Mouse (Mus musculus): ENCODE results near the gene Phlda3.

The Phlda3 gene

DNA sequence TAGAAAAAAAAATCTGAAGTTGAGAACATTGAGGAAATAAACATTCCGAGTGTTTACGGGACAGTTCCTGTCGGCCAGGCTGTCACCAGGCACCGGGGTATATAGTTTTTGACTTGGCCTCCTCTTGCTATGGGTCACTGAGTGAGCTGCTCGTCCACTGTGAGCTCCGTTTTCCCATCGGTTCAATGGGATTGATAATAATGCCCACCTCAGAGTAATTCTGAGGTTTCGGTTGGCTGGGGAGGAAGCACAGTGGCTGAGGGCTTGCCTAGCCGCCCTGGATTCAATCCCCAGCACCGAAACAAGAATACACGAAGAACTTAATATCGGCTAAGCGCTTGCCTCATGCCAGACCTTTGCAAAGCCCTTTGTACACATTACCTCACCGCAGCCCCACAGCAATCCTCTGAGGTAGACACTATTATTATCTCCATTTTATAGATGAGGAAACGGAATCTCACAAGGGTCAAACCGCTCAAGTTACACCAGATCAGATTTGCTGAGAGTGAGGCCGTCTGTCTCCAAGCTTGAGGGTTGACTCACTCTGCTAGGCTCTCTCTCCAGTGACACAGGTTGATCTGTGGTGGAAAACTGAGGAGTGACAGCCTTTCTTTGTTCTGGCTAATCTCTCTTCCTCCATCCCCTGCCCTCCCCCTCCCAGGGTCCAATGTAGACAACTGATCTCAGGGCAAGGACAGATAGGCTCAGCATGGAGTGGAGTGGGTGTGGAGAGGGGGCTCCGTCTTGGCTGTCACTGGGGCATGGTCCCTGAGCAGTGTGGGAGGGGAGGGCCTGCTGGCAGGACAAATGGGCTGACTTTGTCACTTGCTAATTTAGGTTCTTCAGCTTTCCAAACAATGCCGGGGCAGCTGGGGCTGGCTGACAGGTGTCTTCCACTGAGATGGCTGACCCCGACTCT is 28.6 kb downstream of the Phlda3 start:
- DNase-seq: no peak

DNA sequence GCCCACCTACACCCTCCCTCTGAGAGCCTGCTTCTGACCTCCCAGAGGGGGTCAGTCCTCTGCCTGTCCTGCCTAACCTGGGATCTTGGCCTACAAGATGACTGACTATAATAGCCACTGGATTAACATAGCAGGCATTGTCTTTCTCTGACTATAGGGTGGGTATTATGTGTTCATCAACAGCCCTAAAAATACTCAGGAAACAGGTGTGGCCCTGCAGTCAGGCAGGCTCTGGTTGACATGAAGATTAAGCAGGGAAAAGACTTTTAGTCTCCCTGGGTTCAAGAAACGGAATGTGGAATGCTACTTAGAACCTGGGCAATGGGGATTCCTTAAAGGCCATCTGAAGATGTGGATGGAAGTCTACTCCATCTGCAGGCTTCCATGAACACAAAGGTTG is 32.6 kb downstream of the Phlda3 start:
- DNase-seq: no peak

DNA sequence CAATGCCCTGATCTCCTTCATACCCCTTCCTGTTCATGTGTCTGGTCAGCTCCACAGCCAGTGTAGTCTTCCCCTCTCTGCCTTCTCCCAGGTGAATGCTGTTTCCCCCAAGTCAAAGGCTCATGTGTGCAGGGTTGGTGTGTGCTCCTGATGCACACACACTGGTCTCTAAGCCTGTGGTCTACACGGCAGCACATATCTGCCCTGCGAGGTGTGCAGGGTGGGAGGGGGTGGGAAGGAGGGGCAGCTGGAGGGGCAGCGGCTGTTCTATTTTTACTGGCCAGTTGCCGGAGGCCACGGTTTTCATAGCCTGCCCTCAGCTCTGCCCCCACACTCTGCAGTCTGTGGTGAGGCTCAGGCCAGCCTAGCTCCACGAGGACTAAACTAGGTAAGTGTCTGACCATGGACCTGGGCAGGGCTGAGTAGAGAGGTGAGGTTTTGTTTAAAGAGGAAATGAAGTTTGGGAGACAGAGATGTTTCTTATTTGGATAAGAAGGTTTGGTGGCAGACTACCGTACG is 33.2 kb downstream of the Phlda3 start:
- DNase-seq: no peak

DNA sequence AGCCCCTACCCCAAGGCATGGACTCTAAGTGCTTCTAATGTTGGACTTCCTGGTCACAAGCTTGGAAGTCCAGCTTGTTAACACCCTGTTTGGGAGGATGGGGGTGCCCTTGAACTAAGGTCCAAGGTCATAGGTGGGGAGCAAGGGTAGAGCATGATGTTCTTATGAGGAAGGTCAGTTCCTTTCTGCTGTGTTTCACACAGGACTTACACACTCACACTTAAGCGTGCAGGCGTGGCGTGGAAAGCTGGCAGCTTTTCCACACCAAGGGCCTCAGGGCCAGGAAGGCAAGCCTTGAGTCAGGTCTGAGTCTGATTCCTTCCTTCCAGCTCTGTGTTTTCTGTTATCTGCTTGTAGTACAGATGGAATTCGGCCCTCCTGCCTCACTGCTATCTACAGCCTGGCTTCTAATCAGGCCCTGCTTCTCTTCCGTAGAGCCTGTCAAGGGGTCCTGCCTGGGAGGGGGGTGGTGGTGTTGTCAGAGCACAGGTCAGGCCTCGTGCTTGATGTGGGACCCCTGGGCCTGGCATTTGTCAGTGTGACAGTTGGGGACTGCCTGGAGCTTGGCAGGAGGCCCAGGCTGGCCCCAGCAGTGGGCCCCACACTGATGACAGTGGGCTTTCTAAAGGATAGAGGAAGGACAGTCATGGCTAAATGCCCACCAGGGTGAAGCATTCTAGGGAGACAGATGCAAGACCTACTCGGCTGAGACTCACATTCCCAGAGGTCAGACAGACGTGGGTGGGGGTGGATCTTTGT is 34.5 kb downstream of the Phlda3 start:
- DNase-seq: no peak

DNA sequence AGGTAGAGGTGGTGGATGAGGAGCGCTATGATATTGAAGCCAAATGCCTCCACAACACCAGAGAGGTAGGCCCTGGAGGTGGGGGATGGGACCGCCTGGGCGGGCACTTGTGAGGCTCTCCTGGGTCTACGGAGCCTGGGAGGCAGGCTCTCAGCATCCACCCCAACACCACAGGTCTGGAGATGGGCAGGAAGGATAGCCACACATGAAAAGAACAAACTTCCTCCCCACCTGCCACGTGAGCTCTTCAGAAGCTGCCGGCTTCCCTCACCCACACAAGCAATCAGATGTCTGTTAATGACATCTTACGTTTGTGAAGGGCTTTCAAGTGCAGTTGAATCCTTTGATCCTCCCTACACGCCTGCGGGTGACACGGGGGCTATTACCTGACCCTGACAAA is 41.6 kb downstream of the Phlda3 start:
- no peak for DNase-seq

DNA sequence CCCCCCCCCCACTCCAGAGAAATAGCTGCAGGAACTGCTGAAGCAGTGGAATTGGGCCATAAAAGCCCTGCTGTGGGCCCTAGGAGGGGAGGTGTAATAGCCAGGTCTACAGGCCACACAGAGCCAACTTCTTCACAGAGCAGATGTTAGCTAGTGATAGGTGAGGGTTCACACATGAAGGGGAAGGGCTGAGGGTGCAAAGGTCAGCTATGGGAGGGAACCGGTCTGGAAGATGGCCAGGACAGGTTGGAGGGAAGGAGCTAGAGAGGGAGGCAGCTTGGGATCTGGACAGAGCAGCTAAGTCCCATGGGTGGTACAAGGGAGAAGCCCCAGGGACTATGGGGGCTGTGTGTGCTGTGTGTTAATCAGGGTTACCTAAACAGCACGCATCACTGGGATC is 44.3 kb downstream of the Phlda3 start:
- DNase-seq: no peak

DNA sequence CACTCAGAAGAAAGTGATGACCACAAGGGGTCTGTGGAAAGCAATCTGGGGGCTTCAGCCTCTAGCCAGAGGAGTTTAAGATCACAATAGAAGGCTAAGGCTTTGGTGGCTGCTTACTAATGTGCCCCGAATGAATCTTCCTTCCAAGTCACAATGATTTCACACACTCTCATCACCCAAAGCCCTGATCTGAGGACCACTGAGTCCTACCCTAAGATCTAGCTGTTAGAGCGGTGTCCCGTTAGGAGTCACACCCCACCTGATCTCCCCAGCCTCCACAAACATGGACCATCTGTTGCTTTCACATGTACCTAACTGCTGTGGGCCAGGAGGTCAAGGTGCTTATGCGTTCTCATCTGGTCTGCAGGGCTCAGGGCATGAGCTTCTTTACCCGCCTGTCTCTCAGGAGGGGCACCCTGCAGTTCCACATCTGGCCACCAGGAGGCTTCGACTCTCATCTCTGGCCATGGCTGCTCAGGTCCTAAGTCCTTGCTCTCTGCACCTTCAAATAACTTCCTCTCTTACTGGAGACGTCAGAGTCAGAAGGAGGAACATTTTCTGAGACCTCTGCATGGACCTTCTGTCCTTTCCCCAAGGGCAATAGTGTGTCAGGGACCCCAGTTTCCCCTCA is 45.2 kb downstream of the Phlda3 start:
- DNase-seq: peak; percentile 84 to 87

DNA sequence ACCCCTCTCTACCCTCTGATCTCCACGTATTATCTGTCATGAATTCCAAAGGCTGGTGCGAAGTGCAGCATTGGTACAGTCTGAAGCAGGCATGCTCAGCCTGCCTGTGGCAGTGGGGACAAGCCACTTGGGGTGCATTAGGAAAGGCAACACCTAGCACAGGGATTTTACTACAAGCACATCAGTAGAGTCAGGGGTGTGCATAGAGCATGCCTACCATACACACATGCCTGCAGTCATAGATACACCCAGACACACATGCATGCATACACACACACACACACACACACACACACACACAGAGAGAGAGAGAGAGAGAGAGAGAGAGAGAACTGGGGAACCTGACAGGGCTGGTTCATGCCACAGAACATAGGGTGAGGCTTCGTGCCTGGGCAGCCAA is 46.3 kb downstream of the Phlda3 start:
- DNase-seq: no peak

DNA sequence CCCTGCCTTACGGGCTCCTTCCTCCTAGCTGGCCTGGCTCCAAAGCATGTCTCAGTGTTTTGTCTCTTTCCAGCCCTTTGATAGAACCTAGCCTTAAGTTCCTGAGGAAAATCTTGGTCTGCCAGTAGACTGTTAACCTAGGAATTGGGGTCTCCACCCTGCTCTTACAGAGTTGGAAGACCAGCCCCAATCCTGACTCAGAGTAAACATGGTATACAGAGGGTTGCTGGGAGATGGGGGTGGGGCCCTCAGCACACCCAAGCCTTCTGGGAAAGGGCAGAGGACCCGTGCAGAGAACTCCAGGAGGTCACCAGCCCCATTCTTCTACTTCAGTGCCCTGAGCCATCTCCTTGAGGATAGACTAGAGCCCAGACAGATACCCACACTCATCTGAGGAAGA is 46.7 kb downstream of the Phlda3 start:
- DNase-seq: no peak

DNA sequence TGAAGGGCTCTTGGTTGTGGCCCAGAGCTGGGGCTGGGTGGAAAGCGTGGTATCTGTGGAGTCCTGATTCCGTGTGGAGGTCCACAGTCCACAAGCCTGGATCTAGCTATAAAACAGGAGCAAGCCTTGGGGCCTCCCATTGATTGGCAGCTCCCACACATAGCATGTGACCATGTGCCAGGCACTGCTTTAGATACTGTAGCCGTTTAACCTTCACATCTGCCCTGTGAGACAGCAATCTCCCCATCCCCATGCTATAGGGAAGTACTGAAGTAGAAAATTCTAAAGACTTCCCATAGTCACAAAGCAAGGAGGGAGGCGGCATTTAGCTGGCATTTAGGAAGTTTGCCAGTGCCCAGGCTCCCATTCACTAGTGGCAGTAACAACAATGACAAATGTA is 47.2 kb downstream of the Phlda3 start:
- no peak for DNase-seq

DNA sequence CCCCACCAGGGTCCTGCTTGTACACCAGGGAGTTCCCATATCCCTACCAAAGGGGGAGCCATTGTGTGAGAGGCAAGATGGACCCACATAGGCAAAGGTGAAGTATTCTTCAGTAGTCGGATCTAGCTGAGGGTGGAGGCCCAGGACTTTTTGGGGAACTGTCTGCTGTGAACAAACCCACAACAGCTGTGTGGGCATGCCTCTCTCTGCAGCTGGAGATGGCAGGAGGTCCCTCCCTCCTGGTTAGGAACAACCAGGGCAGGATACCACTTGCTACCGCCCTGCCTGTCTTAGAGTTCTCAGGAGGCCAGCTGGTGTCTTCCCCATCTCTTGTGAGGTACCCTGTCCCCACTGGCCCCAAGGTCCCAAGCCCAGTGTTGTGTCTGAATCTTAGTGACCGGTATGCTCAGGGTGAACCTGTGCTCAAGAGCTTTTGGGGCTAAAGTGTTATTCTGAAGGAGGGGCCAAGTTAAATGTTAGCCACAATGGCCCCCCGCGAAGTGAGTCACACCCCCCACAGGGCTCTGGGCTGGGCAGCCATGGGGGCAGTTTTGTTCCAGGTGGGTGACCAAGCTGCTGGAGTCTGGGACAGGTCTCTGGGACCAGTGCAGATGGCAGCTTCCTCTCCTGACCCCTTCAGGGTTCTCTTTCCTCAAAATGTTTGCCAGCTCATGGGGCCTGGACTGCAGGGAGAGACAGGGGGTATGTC is 47.9 kb downstream of the Phlda3 start:
- DNase-seq: no peak

DNA sequence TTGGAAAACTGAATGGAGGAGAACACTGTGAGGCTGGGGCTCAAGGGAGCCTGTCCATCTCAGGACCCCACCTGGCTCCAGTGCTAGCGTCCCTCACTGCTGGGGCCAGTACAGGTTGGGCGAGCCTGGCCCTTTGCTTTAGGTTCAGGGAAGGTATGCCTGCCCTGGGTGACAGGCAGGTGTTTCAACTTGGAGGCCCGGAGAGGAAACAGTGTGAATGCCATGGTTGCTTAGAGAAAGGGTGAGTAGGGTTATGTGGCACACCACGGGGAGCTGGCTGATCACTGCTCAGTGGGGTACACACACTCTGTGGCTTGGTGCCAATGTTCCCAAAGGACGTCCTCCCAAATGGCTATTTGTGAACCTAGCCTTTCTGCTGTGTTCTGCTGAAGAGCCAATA is 48.6 kb downstream of the Phlda3 start:
- DNase-seq: no peak

DNA sequence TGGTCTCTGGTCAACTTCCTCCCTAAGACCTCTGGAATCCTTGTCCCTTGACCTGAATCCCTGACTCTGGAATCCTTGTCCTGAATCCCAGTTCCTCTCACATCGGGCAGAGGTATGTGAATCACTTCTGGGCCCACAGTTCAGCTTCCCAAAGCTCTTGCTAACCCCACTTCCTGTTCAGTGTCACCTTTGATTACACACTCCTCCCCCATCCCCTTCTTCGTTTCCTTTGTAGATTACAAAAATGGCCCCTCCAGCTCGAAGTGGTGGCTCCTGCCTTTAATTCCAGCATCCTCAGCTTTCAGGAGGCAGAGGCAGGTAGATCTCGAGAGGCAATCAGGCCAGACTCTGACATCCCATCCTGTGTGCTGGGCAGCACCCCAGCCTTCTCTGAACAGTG is 51.7 kb downstream of the Phlda3 start:
- DNase-seq: no peak

DNA sequence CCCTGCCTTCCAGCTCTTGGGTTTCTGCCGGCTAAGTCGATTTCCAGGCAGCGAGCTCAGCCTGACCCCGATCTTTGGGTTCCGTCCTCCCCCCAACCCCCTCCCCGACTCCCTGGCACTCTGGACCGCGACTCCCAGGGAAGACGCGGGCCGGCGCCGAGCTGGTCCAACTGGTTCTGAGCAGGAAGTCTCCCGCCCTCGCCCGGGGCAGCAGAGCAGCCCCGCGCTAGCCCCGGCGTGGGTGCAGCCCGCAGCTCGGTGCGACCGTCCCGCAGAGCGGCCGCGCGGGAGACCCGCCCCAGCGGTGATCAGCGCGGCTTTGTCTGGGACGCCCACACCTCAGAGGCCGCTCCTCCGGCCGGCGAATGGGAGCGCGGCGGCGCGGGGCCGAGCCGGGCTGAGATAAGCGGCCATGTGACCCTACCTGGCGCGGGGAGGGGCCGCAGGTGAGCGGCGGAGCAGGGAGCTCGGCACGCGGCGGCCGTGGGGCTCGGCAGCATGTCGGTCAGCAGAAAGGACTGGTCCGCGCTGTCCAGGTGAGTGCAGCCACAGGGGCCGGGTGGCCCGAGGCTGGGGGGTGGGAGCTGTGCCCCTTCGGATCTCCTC is 52.7 kb downstream of the Phlda3 start, which contains the start of gene Lad1:
Lad1 (plus strand) TSS at position 118 of the 606 bp plus-strand sequence.
- no peak for DNase-seq

Measured in B cell, adult 2 months (primary cell).